Mouse (Mus musculus): ENCODE measurements around the gene Fam229a. TPM values are rescaled to one million over a fixed set of nuclear protein-coding genes. Genes with fewer than 3 reads are reported as not detected.

Gene Fam229a
- polyA plus RNA-seq (2015; fragmentation: Nextera tagmentation; extraction: Ambion mirVana) = 0.41 and 0.88 TPM in 2 replicates

GRCm38 (mm10) chr4:129490972-129491880 lies at the start of gene Fam229a, which contains the start of gene Tssk3:
Gene Fam229a, plus strand, starts transcription at chr4:129491190.
Gene Tssk3, minus strand, starts transcription at chr4:129491022.
- peak within 1 kb of the TSS; percentile 36 for H3K4me3 ChIP-seq (ENCODE audit: low read depth, low read length)
- ATAC-seq (peak; percentile 68), DNase-seq (peak; percentile 40)
- H3K9me3 ChIP-seq (ENCODE audit: low read length) = no peaks in the 10 kb centered on the region
- H3K27me3 ChIP-seq (ENCODE audit: insufficient read depth, low read length) = peaks cover 16% of the 10 kb centered on the region
- H3K4me1 ChIP-seq (ENCODE audit: insufficient read depth) = peaks cover 9% of the 10 kb centered on the region
- no peak within 1 kb of the TSS for H3K27ac ChIP-seq (ENCODE audit: low read depth)
- H3K4me2 ChIP-seq (ENCODE audit: low read depth, low read length) = peak within 1 kb of the TSS; percentile 62
- H3K9ac ChIP-seq (replicated peaks) = peak within 1 kb of the TSS; percentile 44
- WGBS (ENCODE audit: insufficient replicate concordance) = 8% methylated on average over 68 of the region's 70 CpGs
- peaks cover 34% of the 10 kb centered on the region for H3K36me3 ChIP-seq (replicated peaks; ENCODE audit: insufficient read depth, low read length)
- peak; percentile 26; the same call in 1 of the 2 replicates for TF ChIP-seq CTCF (IDR thresholded peaks at IDR 0.05; ENCODE audit: low read depth)
- no peak for TF ChIP-seq EP300 (IDR thresholded peaks at IDR 0.05; ENCODE audit: low read depth)

DNA sequence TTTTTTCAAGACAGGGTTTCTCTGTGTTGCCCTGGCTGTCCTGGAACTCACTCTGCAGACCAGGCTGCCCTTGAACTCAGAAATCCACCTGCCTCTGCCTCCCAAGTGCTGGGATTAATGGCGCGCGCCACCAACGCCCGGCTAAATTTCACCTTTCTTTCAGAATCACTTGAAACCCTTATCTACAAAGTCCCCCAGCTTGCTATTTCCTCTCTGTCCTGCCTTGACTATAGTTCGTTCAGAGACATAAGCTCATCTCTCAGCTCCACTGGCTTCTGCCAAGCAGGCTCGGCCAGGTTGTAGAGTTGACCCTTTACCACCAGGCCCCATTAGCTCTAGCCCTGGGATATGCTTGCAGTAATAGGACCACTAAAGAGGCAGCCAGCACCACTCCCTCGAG lies 43.6 kb upstream of the Fam229a start:
- Histone ChIP-seq H3K4me1 (ENCODE audit: insufficient read depth) (peaks cover 8% of the 10 kb centered on the region; the same call in 1 of the 2 replicates), H3K27ac (ENCODE audit: low read depth) (no peak overlapping the region), H3K4me3 (ENCODE audit: low read depth, low read length) (no peak overlapping the region), H3K9me3 (ENCODE audit: low read length) (no peaks in the 10 kb centered on the region), H3K9ac (replicated peaks) (no peak overlapping the region), H3K36me3 (replicated peaks; ENCODE audit: insufficient read depth, low read length) (no peaks in the 10 kb centered on the region), H3K27me3 (ENCODE audit: insufficient read depth, low read length) (peaks cover 6% of the 10 kb centered on the region), H3K4me2 (ENCODE audit: low read depth, low read length) (no peak overlapping the region)
- no peak for ATAC-seq
- 47% methylated on average over 8 of the region's 8 CpGs for WGBS (ENCODE audit: insufficient replicate concordance)
- no peak for TF ChIP-seq EP300 (IDR thresholded peaks at IDR 0.05; ENCODE audit: low read depth)
- no peak for TF ChIP-seq CTCF (IDR thresholded peaks at IDR 0.05; ENCODE audit: low read depth)
- DNase-seq = no peak

- no peak for DNase-seq
- Histone ChIP-seq H3K9me3 (ENCODE audit: low read length) (no peaks in the 10 kb centered on the region), H3K4me1 (ENCODE audit: insufficient read depth) (peaks cover 8% of the 10 kb centered on the region; the same call in 1 of the 2 replicates), H3K9ac (replicated peaks) (no peak overlapping the region), H3K4me3 (ENCODE audit: low read depth, low read length) (no peak overlapping the region), H3K27ac (ENCODE audit: low read depth) (no peak overlapping the region), H3K27me3 (ENCODE audit: insufficient read depth, low read length) (0 out of 2 replicates have a peak, but pooled peaks cover under 1% of the 10 kb centered on the region), H3K36me3 (replicated peaks; ENCODE audit: insufficient read depth, low read length) (no peaks in the 10 kb centered on the region), H3K4me2 (ENCODE audit: low read depth, low read length) (no peak overlapping the region)
- TF ChIP-seq CTCF (IDR thresholded peaks at IDR 0.05; ENCODE audit: low read depth) (no peak), EP300 (IDR thresholded peaks at IDR 0.05; ENCODE audit: low read depth) (no peak)
- 66% methylated on average over 11 of the region's 11 CpGs for WGBS (ENCODE audit: insufficient replicate concordance)
- ATAC-seq = no peak
Measured at GRCm38 (mm10) chr4:129447778-129448563, 43.0 kb upstream of the Fam229a start.

DNA sequence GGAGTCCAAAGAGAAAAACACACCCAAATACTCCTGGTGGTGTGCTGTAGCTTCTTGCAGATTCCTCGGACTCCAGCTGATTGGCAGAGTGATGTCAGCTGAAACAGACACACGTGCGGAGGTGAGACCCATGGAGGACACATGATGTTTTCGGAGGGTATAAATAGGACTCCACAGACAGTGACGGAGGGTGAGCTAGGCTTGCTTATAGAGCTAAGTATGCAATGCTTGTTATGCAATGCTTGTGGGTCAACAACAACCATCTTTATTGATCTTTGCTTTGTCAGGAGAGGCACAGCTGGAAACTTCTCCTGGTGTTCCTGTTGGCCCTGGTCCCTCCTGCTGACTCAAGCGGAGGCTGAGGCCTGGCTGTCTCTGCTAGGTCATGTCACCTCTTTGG lies 42.3 kb upstream of the Fam229a start:
- Histone ChIP-seq H3K4me3 (ENCODE audit: low read depth, low read length) (no peak overlapping the region), H3K27ac (ENCODE audit: low read depth) (0 out of 2 replicates have a peak overlapping the region, but pooled peaks have one; percentile 32), H3K4me2 (ENCODE audit: low read depth, low read length) (no peak overlapping the region), H3K4me1 (ENCODE audit: insufficient read depth) (peaks cover 8% of the 10 kb centered on the region; the same call in 1 of the 2 replicates), H3K9ac (replicated peaks) (no peak overlapping the region), H3K9me3 (ENCODE audit: low read length) (no peaks in the 10 kb centered on the region), H3K27me3 (ENCODE audit: insufficient read depth, low read length) (no peaks in the 10 kb centered on the region), H3K36me3 (replicated peaks; ENCODE audit: insufficient read depth, low read length) (no peaks in the 10 kb centered on the region)
- no peak; the same call in 1 of the 2 replicates for TF ChIP-seq EP300 (IDR thresholded peaks at IDR 0.05; ENCODE audit: low read depth)
- TF ChIP-seq CTCF (IDR thresholded peaks at IDR 0.05; ENCODE audit: low read depth) = no peak
- DNase-seq = no peak
- ATAC-seq = peak; percentile 95
- WGBS (ENCODE audit: insufficient replicate concordance) = 70% methylated on average over 6 of the region's 6 CpGs

- Histone ChIP-seq H3K9me3 (ENCODE audit: low read length) (no peaks in the 10 kb centered on the region), H3K36me3 (replicated peaks; ENCODE audit: insufficient read depth, low read length) (no peaks in the 10 kb centered on the region), H3K27ac (ENCODE audit: low read depth) (no peak overlapping the region), H3K27me3 (ENCODE audit: insufficient read depth, low read length) (no peaks in the 10 kb centered on the region), H3K4me3 (ENCODE audit: low read depth, low read length) (no peak overlapping the region), H3K4me1 (ENCODE audit: insufficient read depth) (peaks cover 5% of the 10 kb centered on the region; the same call in 1 of the 2 replicates), H3K9ac (replicated peaks) (no peak overlapping the region), H3K4me2 (ENCODE audit: low read depth, low read length) (no peak overlapping the region)
- TF ChIP-seq CTCF (IDR thresholded peaks at IDR 0.05; ENCODE audit: low read depth) = 0 out of 2 replicates have a peak, but pooled peaks have one; percentile 16
- no peak for TF ChIP-seq EP300 (IDR thresholded peaks at IDR 0.05; ENCODE audit: low read depth)
- WGBS (ENCODE audit: insufficient replicate concordance) = 59% methylated on average over 2 of the region's 2 CpGs
- no peak for ATAC-seq
- DNase-seq = no peak
Measured at GRCm38 (mm10) chr4:129450851-129451250, 40.1 kb upstream of the Fam229a start.

All from liver, postnatal 0 days (tissue).